Mouse (Mus musculus) E14TG2a.4 (cell line): ENCODE measurements at regions not wholly inside any gene's neighbourhood (a gene's known extent, or its start where the extent isn't known, plus 50 kb on each side); places are given as distances from the start of the nearest gene placed in this dataset.

Experiments used
- CTCF ChIP-seq: conservative IDR thresholded peaks from 2 replicates; pipeline ENCODE4 v1.5.1; 2014; ENCODE audit warnings: low read length
- NANOG ChIP-seq: IDR thresholded peaks from 2 replicates; pipeline ENCODE4 v1.6.1; 2014; ENCODE audit warnings: borderline replicate concordance, low read length, mixed read lengths

- TF ChIP-seq CTCF: no peak
- TF ChIP-seq NANOG: no peak
These were observed 136.1 kb upstream of the Cdkn2b start for GRCm38 (mm10) chr4:89446765-89447487.
